Mouse (Mus musculus): Measurements from ENCODE around the gene Hist1h2ah.

Hist1h2ah gene

GRCm38 (mm10) chr13:22039951-22040463, 4.6 kb upstream of the Hist1h2ah start:
- DNase-seq (ENCODE audit: extremely low spot score, low spot score), result no peak

- no peak for DNase-seq (ENCODE audit: extremely low spot score, low spot score)
Observed at GRCm38 (mm10) chr13:22039364-22039763, 4.0 kb upstream of the Hist1h2ah start.

DNA sequence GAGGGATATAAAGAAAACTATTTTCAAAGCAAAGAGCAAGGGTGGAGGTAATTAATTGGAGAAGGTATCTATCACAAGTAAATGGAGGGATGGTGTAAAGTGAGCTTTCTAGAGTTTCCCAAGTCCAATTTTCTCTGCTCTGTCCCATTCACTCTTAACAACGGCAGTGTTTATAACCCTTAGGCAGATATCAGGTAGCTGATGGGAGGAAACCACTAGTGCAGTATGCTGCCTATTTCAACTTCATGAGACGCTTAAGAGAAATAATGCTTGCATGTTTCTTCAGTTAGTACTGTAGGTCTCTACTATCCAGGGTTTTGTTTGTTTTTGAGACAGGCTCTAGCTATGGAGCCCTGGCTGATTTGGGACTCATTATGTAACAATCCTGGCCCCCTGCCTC, 2.0 kb upstream of the Hist1h2ah start:
- DNase-seq (ENCODE audit: extremely low spot score, low spot score), result no peak

- DNase-seq (ENCODE audit: extremely low spot score, low spot score), result no peak
Observed at GRCm38 (mm10) chr13:22036986-22037385, 1.6 kb upstream of the Hist1h2ah start.

DNA sequence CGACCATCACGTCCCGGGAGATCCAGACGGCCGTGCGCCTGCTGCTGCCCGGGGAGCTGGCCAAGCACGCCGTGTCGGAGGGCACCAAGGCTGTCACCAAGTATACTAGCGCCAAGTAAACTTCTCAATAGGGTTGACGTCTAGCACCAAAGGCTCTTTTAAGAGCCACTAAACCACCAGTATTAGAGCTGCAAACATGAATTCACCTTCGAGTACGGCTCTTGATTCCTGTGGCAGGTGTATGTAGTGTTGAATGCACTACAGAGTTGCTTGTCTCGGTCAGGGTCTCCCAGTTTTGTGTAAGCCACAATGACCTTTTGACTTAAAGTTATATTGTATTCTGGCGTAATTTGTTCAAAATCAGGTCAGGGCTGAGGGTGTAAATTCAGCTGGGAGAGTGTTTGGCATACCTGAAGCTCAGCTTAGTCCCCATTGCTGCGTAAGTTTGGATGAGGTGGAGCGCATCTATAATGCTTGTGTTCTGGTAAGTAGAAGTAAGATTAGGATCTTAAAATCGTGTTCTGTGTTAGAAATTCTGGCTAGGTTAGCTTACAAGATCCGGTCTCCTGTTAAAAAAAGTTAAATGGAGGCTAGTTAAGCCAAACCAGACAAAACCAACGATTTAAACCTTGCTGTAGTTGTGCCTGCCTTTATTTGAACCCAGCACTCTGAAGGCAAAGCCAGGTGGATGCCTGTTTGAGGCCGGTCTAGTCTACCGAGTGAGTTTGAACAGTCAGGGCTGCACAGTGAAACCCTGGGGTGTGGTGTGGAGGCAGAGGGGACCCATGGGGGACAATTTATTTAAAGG, 985 bp upstream of the Hist1h2ah start:
- peak; percentile 63 for DNase-seq (ENCODE audit: extremely low spot score, low spot score)

GRCm38 (mm10) chr13:22034443-22035266, 713 bp downstream of the Hist1h2ah start:
- no peak for DNase-seq (ENCODE audit: extremely low spot score, low spot score)

GRCm38 (mm10) chr13:22033741-22034442, 1.5 kb downstream of the Hist1h2ah start:
- DNase-seq (ENCODE audit: extremely low spot score, low spot score), result no peak

GRCm38 (mm10) chr13:22030493-22030892, 4.9 kb downstream of the Hist1h2ah start:
- no peak for DNase-seq (ENCODE audit: extremely low spot score, low spot score)

DNA sequence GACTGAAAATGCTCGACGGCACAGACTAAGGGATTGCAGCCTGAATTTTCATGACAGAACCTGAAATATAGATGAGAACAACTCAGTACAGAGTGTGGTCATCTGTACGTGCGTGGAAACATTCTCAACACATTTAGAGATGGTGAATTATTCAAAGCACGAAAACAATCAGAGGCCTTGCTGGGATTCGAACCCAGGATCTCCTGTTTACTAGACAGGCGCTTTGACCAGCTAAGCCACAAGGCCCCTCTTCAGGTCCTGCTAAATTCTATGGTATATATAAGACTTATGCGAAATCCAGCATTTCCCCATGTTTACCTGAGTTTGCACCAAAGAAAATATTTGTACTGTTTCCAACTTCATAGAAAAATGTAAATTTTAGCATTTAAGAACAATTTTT, 5.4 kb downstream of the Hist1h2ah start:
- no peak for DNase-seq (ENCODE audit: extremely low spot score, low spot score)

DNA sequence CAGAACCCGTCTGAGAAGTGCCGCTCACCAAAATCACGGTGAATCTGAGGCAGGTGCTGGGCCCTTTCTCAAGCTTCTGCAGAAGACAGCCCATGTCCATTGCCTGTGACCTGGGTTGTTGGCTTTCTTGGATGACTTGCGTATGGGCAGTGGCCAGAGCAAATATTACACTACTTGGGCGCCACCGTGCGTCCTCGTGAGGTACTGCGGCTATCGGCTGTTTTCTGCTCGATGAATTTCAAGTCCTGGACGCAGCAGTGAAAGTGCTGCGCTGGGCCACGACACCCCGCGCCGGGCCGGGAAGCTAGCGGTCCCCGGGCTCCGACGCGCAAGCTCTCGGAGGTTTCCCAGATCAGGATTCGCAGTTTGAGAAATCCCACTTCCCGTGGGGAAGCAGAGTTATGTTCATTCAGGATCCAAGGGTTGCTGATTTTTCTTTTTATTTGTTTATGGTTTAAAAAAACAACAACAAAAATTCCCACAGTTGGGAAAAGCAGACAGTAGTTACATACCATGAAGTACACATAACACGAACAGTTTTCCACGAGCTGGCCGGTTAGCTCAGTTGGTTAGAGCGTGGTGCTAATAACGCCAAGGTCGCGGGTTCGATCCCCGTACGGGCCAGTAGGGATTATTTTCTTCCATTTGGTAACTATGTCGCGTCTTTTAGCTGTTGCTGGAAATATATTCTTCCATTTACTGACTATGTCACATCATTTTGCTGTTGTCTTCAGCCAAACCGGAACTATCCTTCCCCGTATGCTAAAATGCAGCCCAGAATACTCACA, 6.5 kb downstream of the Hist1h2ah start:
- peak; percentile 97 for DNase-seq (ENCODE audit: extremely low spot score, low spot score)

- DNase-seq (ENCODE audit: extremely low spot score, low spot score), result peak; percentile 94
Observed at GRCm38 (mm10) chr13:22026058-22027031, 9.0 kb downstream of the Hist1h2ah start.

DNA sequence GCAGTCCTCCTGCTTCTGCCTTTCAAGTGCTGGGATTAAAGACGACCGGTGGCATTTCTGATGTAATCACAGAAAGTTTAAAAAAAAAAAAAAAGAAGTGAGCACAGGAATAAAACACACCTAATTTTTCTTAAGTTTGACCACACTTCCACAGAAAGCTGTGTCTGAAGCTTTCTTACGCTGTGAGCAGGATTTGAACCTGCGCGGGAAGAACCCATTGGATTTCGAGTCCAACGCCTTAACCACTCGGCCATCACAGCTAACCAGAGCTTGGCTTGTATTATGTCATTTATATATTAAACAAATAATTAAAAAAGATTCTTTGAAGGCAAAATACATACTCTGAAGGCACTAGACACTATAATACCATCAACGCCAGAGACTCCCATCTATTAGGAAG, 13.1 kb downstream of the Hist1h2ah start:
- peak; percentile 82 for DNase-seq (ENCODE audit: extremely low spot score, low spot score)

DNA sequence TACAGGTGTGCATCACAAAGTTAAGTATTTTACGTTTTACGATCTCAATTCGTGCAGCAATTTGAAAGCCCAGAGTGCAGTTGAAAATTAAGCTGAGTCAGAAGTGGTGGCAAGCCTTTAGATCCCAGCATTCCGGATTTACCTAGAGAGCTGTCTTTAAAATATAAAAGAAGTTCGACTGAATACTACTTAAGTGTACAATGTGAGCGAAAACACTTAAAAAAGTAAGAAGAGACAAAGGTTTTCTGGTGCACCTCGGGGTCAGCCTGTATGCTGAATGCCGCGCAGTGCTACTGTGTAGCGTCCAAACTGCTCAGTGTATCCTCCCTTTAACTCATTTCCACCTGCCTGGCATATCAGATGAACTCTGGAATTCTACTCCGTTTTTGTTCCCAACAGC, 13.8 kb downstream of the Hist1h2ah start:
- no peak for DNase-seq (ENCODE audit: extremely low spot score, low spot score)

- peak; percentile 60 for DNase-seq (ENCODE audit: extremely low spot score, low spot score)
Observed at GRCm38 (mm10) chr13:22020901-22021339, 14.4 kb downstream of the Hist1h2ah start.

DNA sequence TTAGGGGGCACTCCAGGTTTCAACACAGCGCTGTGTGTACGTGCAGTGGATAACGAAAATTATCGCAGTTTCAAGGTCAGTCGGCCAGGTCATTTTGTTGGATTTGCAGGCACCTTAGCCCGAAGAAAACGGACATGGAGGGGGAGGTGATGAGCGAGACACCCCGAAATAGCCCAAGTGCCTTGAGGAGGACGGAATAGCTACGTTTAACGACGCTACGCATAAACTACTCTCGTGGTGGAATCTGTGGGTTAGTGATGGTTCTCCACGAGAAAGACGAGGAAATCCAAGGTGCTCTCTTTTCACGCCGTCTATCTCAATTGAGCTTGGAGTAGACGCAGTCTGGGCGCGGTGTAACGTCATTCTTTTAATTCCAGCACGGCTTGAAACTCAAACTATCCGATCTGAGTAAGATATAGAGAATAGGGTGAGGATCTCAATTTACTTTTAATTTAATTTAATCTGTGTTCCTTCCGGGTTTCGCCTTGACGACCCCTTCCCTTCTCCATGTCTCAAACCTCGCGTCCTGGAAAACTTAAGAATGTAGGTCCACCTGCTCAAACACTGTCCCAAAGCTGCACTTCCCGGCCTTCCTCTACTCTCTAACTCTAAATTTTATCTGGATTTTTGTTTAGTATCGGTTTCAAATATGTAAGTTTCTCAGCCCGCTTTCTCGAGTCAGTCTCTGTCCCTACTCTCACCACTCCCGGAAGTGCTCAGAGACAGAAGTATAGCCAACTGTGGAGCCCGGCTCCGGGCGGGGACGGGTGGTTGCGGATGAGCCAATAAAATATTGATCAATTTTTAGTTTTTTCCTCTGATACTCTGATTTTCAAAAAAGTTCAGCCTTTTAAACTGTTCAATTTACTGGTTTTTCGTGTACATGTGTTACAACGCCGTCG, 15.2 kb downstream of the Hist1h2ah start:
- DNase-seq (ENCODE audit: extremely low spot score, low spot score), result peak; percentile 51

GRCm38 (mm10) chr13:22015479-22016450, 19.6 kb downstream of the Hist1h2ah start:
- peak; percentile 90 for DNase-seq (ENCODE audit: extremely low spot score, low spot score)

GRCm38 (mm10) chr13:22014411-22014845, 20.9 kb downstream of the Hist1h2ah start:
- DNase-seq (ENCODE audit: extremely low spot score, low spot score), result peak; percentile 51

Data from neural tube, embryonic 10.5 days (tissue).